Mouse (Mus musculus) embryonic fibroblast, embryonic 13.5 days (primary cell): ENCODE measurements at regions not wholly inside any gene's neighbourhood (a gene's known extent, or its start where the extent isn't known, plus 50 kb on each side); places are given as distances from the start of the nearest gene placed in this dataset.

ENCODE experiments used
- H3K27ac ChIP-seq: 2 replicates; pipeline ENCODE4 v1.5.1; 2012; ENCODE audit warnings: low read length, control low read depth, inconsistent platforms; ENCODE audit not compliant: insufficient read depth
- H3K4me1 ChIP-seq: 2 replicates; pipeline ENCODE4 v1.6.1; 2011; ENCODE audit warnings: low read length; ENCODE audit not compliant: control insufficient read depth, insufficient read depth
- H3K4me3 ChIP-seq: 2 replicates; pipeline ENCODE4 v1.5.1; 2011; ENCODE audit warnings: mild to moderate bottlenecking, control low read depth, low read length; ENCODE audit not compliant: insufficient read depth
- CTCF ChIP-seq: IDR thresholded peaks from 2 replicates; pipeline ENCODE4 v1.5.1; 2011; ENCODE audit warnings: mild to moderate bottlenecking, control low read depth, low read length, moderate library complexity, borderline replicate concordance; ENCODE audit not compliant: insufficient read depth
- POLR2A ChIP-seq: IDR thresholded peaks from 2 replicates; pipeline ENCODE4 v1.6.1; 2011; ENCODE audit warnings: low read depth, mild to moderate bottlenecking, control low read depth, low read length, moderate library complexity

GRCm38 (mm10) chr5:75336454-75336853, 184.4 kb downstream of the Pdgfra start:
- H3K4me1 ChIP-seq: no peaks in the 10 kb centered on the region
- no peak overlapping the region for H3K27ac ChIP-seq
- TF ChIP-seq CTCF: no peak
- no peak for TF ChIP-seq POLR2A
- H3K4me3 ChIP-seq: no peak overlapping the region

GRCm38 (mm10) chr5:75338439-75338838, 186.3 kb downstream of the Pdgfra start:
- Histone ChIP-seq H3K4me1 (no peaks in the 10 kb centered on the region), H3K27ac (no peak overlapping the region), H3K4me3 (no peak overlapping the region)
- TF ChIP-seq CTCF (no peak), POLR2A (no peak)

GRCm38 (mm10) chr5:75342599-75342998, 190.5 kb downstream of the Pdgfra start:
- TF ChIP-seq POLR2A (no peak), CTCF (no peak)
- Histone ChIP-seq H3K4me1 (no peaks in the 10 kb centered on the region), H3K4me3 (no peak overlapping the region), H3K27ac (no peak overlapping the region)

DNA sequence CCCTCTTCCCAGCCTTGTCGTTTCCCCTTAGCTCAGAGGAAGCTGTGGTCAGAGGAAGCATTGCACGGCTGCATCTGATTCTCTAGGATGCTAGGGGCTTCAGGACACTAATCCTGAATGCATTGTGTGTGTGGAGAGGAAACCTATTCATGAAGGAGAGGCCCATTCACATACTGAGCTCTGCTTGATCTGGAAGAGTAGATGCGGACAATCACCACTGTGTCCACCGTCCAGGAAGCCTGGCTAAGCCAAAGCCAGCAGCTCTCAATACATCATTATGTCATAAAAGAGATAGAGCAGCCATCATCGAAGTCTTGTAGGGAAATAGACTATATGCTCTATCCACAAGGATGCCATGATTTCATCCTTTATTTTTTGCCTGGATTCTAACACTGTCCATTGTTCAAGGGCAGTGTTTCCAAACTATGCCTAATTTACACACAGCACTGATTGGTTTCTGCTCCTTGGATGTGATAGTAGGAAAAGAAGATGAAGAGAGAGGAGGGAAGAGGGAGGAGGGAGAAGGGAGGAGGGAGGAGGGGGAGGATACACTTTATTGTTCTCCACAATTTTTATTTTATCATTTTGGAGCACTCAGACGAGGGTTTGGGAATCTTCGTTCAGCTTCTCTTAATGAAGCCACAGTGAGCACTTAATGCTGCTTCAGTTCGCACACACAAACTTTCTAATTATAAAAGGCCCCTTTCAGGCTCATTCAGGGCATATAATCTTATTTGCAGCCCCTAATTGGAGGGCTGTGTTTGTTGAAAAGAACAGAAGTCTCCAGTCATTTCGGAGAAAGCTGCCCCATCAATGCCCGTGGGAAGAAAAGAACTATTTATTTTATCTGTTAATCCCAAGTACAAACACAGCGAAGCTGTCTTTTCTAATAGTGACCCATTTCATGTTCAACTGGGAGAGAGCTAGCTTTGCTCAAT, 195.0 kb downstream of the Pdgfra start:
- TF ChIP-seq POLR2A (no peak), CTCF (no peak)

GRCm38 (mm10) chr5:75347774-75348116, 195.7 kb downstream of the Pdgfra start:
- H3K4me3 ChIP-seq: no peak overlapping the region
- no peak overlapping the region for H3K27ac ChIP-seq
- H3K4me1 ChIP-seq: no peaks in the 10 kb centered on the region
- TF ChIP-seq CTCF: no peak
- TF ChIP-seq POLR2A: no peak

More for the DNA sequence above, 195.0 kb downstream of the Pdgfra start:
- Histone ChIP-seq H3K4me1 (no peaks in the 10 kb centered on the region), H3K4me3 (no peak overlapping the region), H3K27ac (no peak overlapping the region)

DNA sequence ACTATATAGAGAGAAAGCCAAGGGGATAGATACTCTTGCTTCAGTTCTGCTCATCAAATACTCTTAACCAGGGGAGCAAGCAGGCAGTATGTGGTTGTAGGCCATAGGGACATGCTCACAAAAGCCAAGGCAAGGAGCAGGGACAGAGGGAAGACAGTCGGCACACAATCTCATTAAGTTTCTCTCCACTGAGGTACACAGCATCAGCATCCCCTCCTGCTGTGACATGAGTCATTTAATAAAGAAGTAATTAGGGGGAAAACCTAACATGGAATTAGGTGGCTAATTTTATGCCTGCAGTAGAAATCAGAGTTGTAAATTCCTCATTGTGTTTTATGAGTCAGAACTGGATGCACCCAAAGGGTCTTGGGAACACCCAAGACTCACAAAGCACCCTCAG, 203.2 kb downstream of the Pdgfra start:
- no peaks in the 10 kb centered on the region for H3K4me1 ChIP-seq
- H3K4me3 ChIP-seq: no peak overlapping the region
- TF ChIP-seq POLR2A: no peak
- TF ChIP-seq CTCF: no peak
- H3K27ac ChIP-seq: no peak overlapping the region

- TF ChIP-seq CTCF (no peak), POLR2A (no peak)
- Histone ChIP-seq H3K4me1 (no peaks in the 10 kb centered on the region), H3K4me3 (no peak overlapping the region), H3K27ac (no peak overlapping the region)
Observed at GRCm38 (mm10) chr5:75358869-75359268, 206.8 kb downstream of the Pdgfra start.

GRCm38 (mm10) chr5:75363832-75364231, 210.9 kb upstream of the Kit start:
- TF ChIP-seq CTCF (no peak), POLR2A (no peak)

GRCm38 (mm10) chr5:75367282-75367681, 207.4 kb upstream of the Kit start:
- TF ChIP-seq CTCF: no peak
- no peak for TF ChIP-seq POLR2A
- H3K27ac ChIP-seq: no peak overlapping the region
- H3K4me1 ChIP-seq: no peaks in the 10 kb centered on the region
- no peak overlapping the region for H3K4me3 ChIP-seq

More at GRCm38 (mm10) chr5:75363832-75364231, 210.9 kb upstream of the Kit start:
- no peaks in the 10 kb centered on the region for H3K4me1 ChIP-seq
- no peak overlapping the region for H3K27ac ChIP-seq
- H3K4me3 ChIP-seq: no peak overlapping the region

DNA sequence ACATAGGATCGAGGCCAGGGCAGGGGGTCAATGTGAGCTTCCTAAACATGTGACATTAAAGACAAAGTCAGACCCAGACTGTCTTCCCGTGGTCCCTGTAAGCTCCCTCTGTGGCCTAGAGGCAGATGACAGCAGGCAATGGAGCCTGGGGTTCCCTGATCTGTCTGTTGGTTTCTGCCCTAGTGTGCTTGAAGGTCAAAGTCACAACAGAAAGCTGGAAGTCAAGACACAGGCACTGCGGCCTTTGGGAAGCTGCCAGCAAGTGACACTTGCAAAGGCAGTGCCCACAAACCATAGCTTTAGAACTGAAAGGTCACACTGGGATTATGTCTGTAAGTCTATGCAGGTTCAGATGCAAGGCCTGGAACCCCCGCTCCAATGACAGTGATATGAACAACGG, 206.0 kb upstream of the Kit start:
- TF ChIP-seq CTCF: no peak
- TF ChIP-seq POLR2A: no peak
- Histone ChIP-seq H3K27ac (no peak overlapping the region), H3K4me1 (no peaks in the 10 kb centered on the region), H3K4me3 (no peak overlapping the region)
